Mouse (Mus musculus) kidney, embryonic 15.5 days (tissue): ENCODE results near the gene Asb1. TPM values are rescaled to one million over a fixed set of nuclear protein-coding genes. Genes with fewer than 3 reads are reported as not detected.

Source experiments
- ATAC-seq: fragments of 200-750 bp; cut with Nextera tagmentation; replicated peaks from 2 replicates; pipeline ENCODE4 v1.8.0; 2017; ENCODE audit warnings: moderate TSS enrichment; ENCODE audit not compliant: low FRiP score
- H3K27ac ChIP-seq: fragments of 300-500 bp; sonication (generic); 2 replicates; pipeline ENCODE4 v1.5.1; 2015; ENCODE audit warnings: mild to moderate bottlenecking, inconsistent platforms
- H3K27me3 ChIP-seq: fragments of 300-500 bp; sonication (generic); 2 replicates; pipeline ENCODE4 v1.6.1; 2015; ENCODE audit warnings: inconsistent platforms
- H3K36me3 ChIP-seq: fragments of 300-500 bp; sonication (generic); 2 replicates; pipeline ENCODE4 v1.6.1; 2015; ENCODE audit warnings: inconsistent platforms
- H3K4me1 ChIP-seq: fragments of 300-500 bp; sonication (generic); 2 replicates; pipeline ENCODE4 v1.6.1; 2015; ENCODE audit warnings: inconsistent platforms
- H3K4me2 ChIP-seq: fragments of 300-500 bp; sonication (generic); 2 replicates; pipeline ENCODE4 v1.6.1; 2015; ENCODE audit warnings: moderate library complexity, mild to moderate bottlenecking, inconsistent platforms
- H3K4me3 ChIP-seq: fragments of 300-500 bp; sonication (generic); replicated peaks from 2 replicates; pipeline ENCODE4 v1.5.1; 2015; ENCODE audit warnings: mild to moderate bottlenecking, inconsistent platforms
- H3K9ac ChIP-seq: fragments of 300-500 bp; sonication (generic); 2 replicates; pipeline ENCODE4 v1.6.1; 2015; ENCODE audit warnings: mild to moderate bottlenecking, inconsistent platforms
- H3K9me3 ChIP-seq: fragments of 300-500 bp; sonication (generic); replicated peaks from 2 replicates; pipeline ENCODE4 v1.6.1; 2016; ENCODE audit warnings: inconsistent platforms
- WGBS: fragments of 180-500 bp; shearing (Covaris S2); methylation state at CpG from one replicate; pipeline ENCODE4 v1.1.7; 2015; ENCODE audit warnings: mixed read lengths; 5-methylcytosine and 5-hydroxymethylcytosine counted together
- polyA plus RNA-seq: library from polyadenylated mRNA; unstranded; fragments of >200 nt; fragmentation: Nextera tagmentation; extraction: Ambion mirVana; gene quantifications from 2 replicates; pipeline ENCODE4 v1.2.1, GENCODE M21; 2015

The Asb1 gene
- polyA plus RNA-seq, 1 experiment from 2014 or later, result 5.2 TPM

DNA sequence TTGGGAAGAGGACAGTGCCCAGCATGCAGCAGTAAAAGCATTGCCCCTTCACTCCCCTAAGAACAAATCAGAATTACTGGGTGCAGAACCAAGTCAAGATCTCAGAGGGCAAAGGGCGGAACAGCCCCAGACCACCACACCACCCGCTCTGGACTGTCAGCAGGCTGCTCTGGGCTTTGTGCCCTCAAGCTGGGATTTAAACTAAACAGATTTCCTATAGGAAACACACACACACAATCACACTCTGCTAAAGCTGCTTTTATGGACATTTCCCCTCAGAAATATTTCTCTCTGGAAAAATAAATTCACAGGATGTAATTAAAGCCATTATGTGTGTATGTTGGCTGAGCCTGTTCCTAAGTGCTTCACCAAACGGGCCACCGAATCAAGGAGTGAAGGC is 8.1 kb upstream of the Asb1 start:
- H3K36me3 ChIP-seq, result peaks cover 23% of the 10 kb centered on the region
- H3K4me1 ChIP-seq, result no peaks in the 10 kb centered on the region
- H3K4me2 ChIP-seq, result no peak overlapping the region
- no peak overlapping the region for H3K9ac ChIP-seq
- ATAC-seq, result no peak
- H3K9me3 ChIP-seq, result no peaks in the 10 kb centered on the region
- no peak overlapping the region for H3K4me3 ChIP-seq
- WGBS, result 79% methylated on average over 4 of the region's 4 CpGs
- H3K27ac ChIP-seq, result no peak overlapping the region
- H3K27me3 ChIP-seq, result peaks cover 15% of the 10 kb centered on the region

DNA sequence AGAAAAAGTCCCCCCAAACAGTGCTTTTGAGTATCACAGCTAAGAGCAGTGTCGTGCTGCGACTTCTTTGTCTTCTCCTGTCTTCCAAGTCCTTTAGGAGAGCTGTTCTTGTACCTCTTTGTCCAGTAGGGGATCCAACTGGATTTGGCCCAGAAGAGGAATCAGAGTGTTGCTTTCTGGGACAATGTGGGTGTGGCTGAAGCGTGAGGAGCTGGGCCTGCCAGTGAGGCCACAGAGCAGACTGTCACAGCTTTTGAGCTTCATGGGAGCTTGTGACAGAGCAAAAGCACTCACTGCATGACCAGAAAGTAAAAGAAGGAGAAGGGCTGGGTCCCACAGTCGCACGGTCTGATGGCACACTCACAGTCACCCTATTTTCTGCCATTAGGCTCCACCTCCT is 7.5 kb upstream of the Asb1 start:
- ATAC-seq, result no peak
- H3K27me3 ChIP-seq, result peaks cover 18% of the 10 kb centered on the region
- H3K9me3 ChIP-seq, result no peaks in the 10 kb centered on the region
- H3K36me3 ChIP-seq, result peaks cover 16% of the 10 kb centered on the region
- no peak overlapping the region for H3K27ac ChIP-seq
- H3K4me1 ChIP-seq, result no peaks in the 10 kb centered on the region
- H3K9ac ChIP-seq, result no peak overlapping the region
- WGBS, result 93% methylated on average over 5 of the region's 5 CpGs
- H3K4me2 ChIP-seq, result no peak overlapping the region
- H3K4me3 ChIP-seq, result no peak overlapping the region

DNA sequence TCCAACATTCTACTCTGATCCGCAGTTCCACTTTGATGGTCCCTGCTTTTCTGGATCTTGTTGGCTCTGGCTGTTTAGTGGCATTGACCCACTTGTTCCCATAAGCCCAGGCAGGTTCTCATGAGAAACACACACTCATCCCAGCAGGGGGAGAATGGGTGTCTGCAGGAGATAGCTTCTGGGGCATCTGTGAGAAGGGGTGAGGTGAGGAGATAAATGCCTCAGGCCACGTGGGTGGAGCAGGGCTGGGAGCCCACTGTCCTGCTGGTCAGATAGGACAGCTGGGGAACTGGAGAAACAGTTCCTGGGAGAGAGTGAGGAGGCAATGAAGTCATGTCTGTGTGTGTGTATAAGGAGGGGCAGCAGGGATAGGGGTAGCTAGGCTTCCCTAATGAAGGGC is 6.9 kb upstream of the Asb1 start:
- Histone ChIP-seq H3K9me3 (no peaks in the 10 kb centered on the region), H3K4me3 (no peak overlapping the region), H3K4me2 (no peak overlapping the region), H3K9ac (no peak overlapping the region), H3K36me3 (peaks cover 10% of the 10 kb centered on the region; the same call in 1 of the 2 replicates), H3K27me3 (peaks cover 24% of the 10 kb centered on the region), H3K27ac (no peak overlapping the region), H3K4me1 (no peaks in the 10 kb centered on the region)
- ATAC-seq, result peak; percentile 77; the same call in 1 of the 2 replicates
- WGBS, result 53% methylated on average over 2 of the region's 2 CpGs

DNA sequence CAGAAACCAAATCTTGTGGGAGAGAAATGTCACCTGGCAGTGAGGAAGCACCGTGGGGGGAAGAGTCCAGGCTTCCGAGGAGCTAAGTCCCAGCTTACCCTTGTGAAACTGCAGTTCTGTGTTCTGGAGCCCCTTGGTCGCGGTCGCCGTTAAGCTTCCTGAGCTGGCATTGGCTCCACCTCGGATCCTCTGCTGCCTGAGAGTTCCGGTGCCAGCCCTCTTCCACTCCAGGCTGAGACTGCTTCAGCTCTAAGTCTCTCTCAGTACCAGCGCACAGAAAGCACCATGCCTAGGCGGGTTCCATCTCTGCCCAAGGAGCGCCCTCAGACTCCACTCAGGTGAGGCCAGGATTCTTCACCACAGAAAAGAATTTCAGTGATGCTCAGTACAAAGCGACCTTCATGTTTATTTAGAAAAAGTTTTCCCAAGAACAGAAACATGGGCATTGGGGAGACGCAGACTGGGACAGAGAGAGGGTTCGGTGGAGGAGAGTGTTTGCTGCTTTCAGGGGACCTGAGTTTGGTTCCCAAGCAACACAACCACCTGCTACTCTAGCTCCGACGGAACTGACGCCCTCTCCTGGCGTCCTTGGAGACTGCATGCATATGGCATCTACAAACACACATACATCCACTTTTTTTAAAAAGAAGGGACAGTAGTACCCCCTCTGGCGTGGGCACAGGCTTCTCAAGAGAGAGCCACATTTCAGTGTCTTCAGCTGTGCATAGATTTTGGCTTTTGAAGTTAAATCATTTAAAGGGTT is 6.2 kb upstream of the Asb1 start:
- Histone ChIP-seq H3K9me3 (no peaks in the 10 kb centered on the region), H3K36me3 (peaks cover 9% of the 10 kb centered on the region; the same call in 1 of the 2 replicates), H3K4me3 (no peak overlapping the region), H3K27me3 (peaks cover 30% of the 10 kb centered on the region), H3K27ac (no peak overlapping the region), H3K4me1 (no peaks in the 10 kb centered on the region; the same call in 1 of the 2 replicates), H3K4me2 (no peak overlapping the region), H3K9ac (no peak overlapping the region)
- no peak for ATAC-seq
- WGBS, result 79% methylated on average over 19 of the region's 19 CpGs

DNA sequence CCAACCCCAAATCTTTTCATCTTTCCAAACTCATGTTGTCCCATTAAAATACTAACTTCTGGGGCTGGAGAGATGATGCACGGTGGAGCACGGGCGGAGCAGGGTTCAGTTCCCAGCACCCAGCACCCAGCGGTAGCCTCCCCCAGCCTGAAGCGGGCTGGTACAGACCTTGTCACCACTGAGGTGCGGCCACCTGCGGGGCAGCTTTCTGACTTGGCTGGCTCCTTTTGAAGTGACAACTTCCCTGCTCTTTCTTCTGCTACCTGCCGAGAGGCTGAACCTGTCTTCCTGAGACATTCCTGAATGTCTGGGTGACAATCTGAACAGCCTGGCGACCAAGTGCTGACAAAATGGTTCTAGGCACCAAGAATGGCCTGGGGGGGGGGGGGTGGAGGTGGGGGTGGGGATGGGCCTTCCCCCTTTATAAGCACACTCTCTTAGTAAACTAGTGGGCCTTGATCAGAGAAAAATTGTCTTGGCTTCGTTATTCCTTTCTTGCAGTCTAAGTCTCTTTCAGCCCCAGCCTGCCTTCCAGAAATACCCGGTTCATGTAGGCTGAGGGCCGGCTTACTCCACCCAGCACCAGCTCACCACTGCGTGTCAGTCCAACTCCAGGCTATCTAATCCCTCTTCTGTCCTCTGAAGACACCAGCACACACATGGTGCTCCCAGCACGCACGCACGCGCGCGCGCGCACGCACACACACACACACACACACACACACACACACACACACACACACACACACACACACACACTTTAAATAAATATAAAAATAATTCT is 2.4 kb upstream of the Asb1 start:
- Histone ChIP-seq H3K4me3 (no peak overlapping the region), H3K4me1 (peaks cover 20% of the 10 kb centered on the region), H3K4me2 (no peak overlapping the region), H3K36me3 (no peaks in the 10 kb centered on the region), H3K9me3 (no peaks in the 10 kb centered on the region), H3K27me3 (peaks cover 40% of the 10 kb centered on the region), H3K27ac (no peak overlapping the region), H3K9ac (no peak overlapping the region)
- WGBS, result 29% methylated on average over 22 of the region's 22 CpGs
- no peak for ATAC-seq

DNA sequence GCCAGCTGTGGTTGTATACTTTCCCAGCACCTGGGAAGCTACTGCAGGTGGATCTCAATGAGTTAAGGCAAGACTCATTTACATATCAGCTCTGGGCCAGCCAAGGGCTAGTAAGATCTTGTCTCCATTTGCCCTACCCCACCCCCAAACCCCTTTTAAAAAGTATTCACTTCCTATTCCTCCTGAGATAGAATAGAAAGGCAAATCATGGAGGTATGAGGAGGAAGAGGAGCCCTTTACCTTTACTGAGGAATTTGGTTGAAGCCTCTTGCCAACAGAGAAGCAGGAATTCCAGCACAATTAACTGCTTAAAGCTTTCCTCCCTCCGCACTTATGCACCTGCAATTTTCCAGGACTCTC is 1.8 kb upstream of the Asb1 start:
- H3K36me3 ChIP-seq, result no peaks in the 10 kb centered on the region
- no peak overlapping the region for H3K4me2 ChIP-seq
- WGBS, result 50% methylated on average over 1 of the region's 1 CpGs
- no peak for ATAC-seq
- H3K9ac ChIP-seq, result no peak overlapping the region
- H3K27ac ChIP-seq, result no peak overlapping the region
- no peak overlapping the region for H3K4me3 ChIP-seq
- H3K9me3 ChIP-seq, result no peaks in the 10 kb centered on the region
- H3K4me1 ChIP-seq, result peaks cover 20% of the 10 kb centered on the region
- peaks cover 40% of the 10 kb centered on the region for H3K27me3 ChIP-seq

DNA sequence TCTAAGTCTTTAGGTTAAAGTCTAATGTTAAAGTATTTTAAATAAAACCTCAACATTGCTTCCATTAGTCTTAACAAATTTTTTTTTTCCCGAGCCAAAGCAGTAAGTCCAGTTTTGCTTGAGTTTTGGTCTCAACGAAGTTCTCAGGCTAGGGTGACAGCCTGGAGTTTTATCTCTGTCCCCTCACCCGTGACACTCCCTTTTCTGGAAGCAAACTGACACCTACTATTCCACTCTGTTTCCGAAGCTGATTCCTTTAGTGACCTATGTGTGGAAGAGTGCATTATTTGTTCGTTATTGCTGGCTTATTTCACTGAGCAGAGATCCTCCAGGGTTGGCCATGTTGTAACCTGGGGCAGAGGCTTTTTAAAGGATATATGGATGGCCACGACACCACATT is 1.1 kb upstream of the Asb1 start:
- no peak overlapping the region for H3K9ac ChIP-seq
- WGBS, result 18% methylated on average over 6 of the region's 6 CpGs
- peak overlapping the region; percentile 91; the same call in 1 of the 2 replicates for H3K4me3 ChIP-seq
- H3K27ac ChIP-seq, result 0 out of 2 replicates have a peak overlapping the region, but pooled peaks have one; percentile 10
- H3K27me3 ChIP-seq, result peaks cover 40% of the 10 kb centered on the region
- H3K9me3 ChIP-seq, result no peaks in the 10 kb centered on the region
- H3K4me2 ChIP-seq, result peak overlapping the region; percentile 96
- no peak for ATAC-seq
- peaks cover 20% of the 10 kb centered on the region for H3K4me1 ChIP-seq
- H3K36me3 ChIP-seq, result no peaks in the 10 kb centered on the region

DNA sequence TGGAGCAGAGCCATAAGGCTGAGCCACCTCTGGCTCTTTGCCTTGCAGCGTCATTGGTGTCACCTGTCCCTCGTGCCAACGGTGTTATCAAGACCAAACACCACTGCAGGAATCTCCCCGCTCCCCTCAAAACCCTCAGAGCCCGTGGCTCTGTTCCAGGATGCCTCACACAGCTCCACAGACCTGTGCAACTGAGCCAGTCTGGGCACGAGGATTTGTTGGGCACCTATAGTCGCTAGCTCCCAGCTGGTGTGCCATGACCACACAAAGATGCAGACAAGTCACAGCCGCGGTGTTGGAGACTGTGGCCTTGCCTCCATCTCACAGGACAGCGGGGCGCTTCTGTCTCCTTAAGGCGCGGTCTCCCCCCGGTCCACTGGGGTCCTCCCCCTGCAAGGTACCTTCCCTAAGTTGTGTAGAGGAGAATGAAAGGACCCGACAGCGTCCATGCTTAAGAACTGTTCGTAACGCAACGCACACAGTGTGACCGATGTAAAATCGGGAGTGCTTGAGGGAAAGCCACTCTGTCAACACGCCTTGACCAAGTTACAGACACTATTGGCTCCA is 557 bp upstream of the Asb1 start:
- Histone ChIP-seq H3K4me1 (peaks cover 20% of the 10 kb centered on the region), H3K4me3 (peak overlapping the region; percentile 91), H3K9ac (peak overlapping the region; percentile 11; the same call in 1 of the 2 replicates), H3K36me3 (peaks cover 4% of the 10 kb centered on the region; the same call in 1 of the 2 replicates), H3K27me3 (peaks cover 40% of the 10 kb centered on the region), H3K27ac (0 out of 2 replicates have a peak overlapping the region, but pooled peaks have one; percentile 10), H3K9me3 (no peaks in the 10 kb centered on the region), H3K4me2 (peak overlapping the region; percentile 96)
- 5% methylated on average over 22 of the region's 22 CpGs for WGBS
- ATAC-seq, result peak; percentile 19

DNA sequence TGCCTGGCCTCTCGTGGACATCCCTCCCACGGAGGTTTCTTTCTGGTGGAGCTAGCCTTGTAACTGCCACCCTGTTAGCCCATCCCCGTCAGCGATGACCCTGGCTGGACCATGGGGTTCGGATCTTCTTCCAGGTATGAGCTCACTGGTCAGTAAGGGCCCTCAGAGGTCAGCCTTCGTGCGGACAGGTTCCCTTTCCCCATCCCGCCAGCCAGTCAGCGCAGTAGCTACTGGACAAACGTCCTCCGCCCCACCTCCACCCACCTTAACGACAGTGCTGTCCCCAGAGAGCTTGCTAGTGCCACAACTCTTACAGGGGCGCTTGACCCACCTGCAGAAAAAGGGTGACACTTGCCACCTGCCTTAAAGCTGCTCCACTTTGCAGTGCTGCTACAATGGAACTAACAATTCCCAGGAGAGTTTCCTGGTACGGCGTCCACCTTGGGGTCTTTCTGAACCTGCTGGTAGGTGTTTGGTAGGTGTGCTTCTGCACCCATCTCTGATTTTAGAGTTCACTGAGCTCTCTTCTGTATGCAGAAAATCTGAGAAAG is 773 bp downstream of the Asb1 start:
- WGBS, result 14% methylated on average over 15 of the region's 15 CpGs
- peak overlapping the region; percentile 76 for H3K9ac ChIP-seq
- H3K36me3 ChIP-seq, result peaks cover 13% of the 10 kb centered on the region
- ATAC-seq, result no peak
- H3K27me3 ChIP-seq, result peaks cover 34% of the 10 kb centered on the region
- peak overlapping the region; percentile 91 for H3K4me3 ChIP-seq
- H3K27ac ChIP-seq, result 0 out of 2 replicates have a peak overlapping the region, but pooled peaks have one; percentile 71
- H3K4me2 ChIP-seq, result peak overlapping the region; percentile 96
- H3K9me3 ChIP-seq, result no peaks in the 10 kb centered on the region
- H3K4me1 ChIP-seq, result peaks cover 20% of the 10 kb centered on the region

DNA sequence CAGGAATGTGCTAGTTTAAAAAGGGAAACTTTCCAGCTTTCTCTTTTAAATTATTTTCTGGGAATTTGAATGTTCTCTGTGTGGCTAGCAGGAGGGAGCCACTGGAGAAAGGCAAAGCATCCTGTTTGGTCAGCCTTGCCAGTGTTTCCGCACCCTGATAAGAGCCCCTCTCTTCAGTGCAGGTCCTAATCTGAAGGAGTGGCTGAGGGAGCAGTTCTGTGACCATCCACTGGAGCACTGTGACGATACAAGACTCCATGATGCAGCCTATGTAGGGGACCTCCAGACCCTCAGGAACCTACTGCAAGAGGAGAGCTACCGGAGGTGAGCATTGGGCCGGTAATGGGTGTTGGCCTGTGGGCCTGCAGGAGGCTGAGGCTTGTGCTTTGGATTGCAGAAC is 3.6 kb downstream of the Asb1 start:
- 83% methylated on average over 4 of the region's 4 CpGs for WGBS
- no peak for ATAC-seq
- Histone ChIP-seq H3K4me2 (no peak overlapping the region), H3K9ac (no peak overlapping the region), H3K27ac (no peak overlapping the region), H3K27me3 (peaks cover 12% of the 10 kb centered on the region), H3K4me3 (no peak overlapping the region), H3K9me3 (no peaks in the 10 kb centered on the region), H3K4me1 (peaks cover 20% of the 10 kb centered on the region), H3K36me3 (peaks cover 34% of the 10 kb centered on the region)

DNA sequence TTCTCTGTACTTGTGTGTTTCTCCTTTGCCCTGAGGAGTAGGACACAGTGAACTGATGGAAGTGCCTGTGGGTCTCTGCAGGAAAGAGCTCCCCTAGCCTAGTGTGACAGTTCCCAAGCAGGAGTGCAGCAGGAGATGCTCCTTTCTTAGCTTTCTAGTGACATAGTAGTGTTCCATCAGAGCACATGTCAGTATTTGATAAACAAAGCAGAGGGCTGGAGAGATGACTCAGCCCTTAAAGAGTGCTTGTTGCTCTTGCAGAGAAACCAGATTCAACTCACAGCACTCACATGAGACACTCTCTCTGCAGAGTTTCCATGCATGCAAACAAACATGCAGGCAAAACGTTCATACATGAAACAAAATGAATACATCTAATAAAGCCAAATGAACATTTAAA is 4.9 kb downstream of the Asb1 start:
- H3K9ac ChIP-seq, result no peak overlapping the region
- no peak overlapping the region for H3K4me3 ChIP-seq
- ATAC-seq, result no peak
- no peaks in the 10 kb centered on the region for H3K9me3 ChIP-seq
- H3K36me3 ChIP-seq, result peaks cover 37% of the 10 kb centered on the region
- no peak overlapping the region for H3K4me2 ChIP-seq
- peaks cover 11% of the 10 kb centered on the region for H3K4me1 ChIP-seq
- H3K27me3 ChIP-seq, result no peaks in the 10 kb centered on the region
- H3K27ac ChIP-seq, result no peak overlapping the region
- 89% methylated on average over 1 of the region's 1 CpGs for WGBS

DNA sequence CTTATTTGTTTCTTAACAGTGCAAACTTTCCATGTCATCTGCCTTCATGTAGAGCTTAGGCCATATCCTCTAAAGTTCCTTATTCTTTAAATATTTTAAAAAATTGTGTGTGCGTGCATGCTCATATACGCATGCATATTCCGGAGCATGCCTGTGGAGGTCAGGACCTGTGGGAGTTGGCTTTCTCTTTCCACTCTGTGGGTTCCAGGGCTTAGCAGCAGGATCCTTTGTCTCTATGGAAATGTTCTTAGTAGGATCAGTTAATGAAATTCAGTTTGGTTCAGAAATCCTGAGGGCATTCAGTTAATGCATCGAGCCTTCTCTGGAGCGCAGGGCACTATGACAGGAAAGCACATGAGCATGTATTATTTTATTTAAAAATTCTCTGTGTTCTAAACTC is 7.2 kb downstream of the Asb1 start:
- H3K9me3 ChIP-seq, result no peaks in the 10 kb centered on the region
- H3K4me1 ChIP-seq, result no peaks in the 10 kb centered on the region
- 97% methylated on average over 5 of the region's 5 CpGs for WGBS
- no peak overlapping the region for H3K4me2 ChIP-seq
- no peak overlapping the region for H3K27ac ChIP-seq
- no peak for ATAC-seq
- H3K4me3 ChIP-seq, result no peak overlapping the region
- H3K9ac ChIP-seq, result no peak overlapping the region
- no peaks in the 10 kb centered on the region for H3K27me3 ChIP-seq
- peaks cover 44% of the 10 kb centered on the region for H3K36me3 ChIP-seq
